Comparison of ENCODE assay signal across 37 mouse cellular contexts in the genomic region with DNA sequence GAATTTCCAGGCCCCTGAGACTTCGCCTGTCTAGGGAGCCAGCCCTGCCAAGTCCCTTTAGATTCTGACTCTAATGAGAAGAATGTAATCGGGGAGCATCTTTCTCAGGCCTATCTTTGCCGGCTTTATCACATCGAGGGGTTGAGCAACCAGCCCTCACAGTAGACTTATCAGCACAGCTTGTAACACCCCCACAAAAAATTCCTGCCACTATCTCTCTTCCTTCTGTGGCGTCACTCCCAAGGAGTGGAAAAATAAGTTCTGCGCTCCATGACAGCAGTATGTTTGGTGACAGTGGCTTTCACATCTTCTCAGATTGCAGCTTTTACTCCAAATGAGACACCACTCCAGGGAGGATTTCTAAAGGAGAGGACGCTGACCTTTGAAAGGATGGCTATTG. TPM values are rescaled to one million over a fixed set of nuclear protein-coding genes. Genes with fewer than 3 reads are reported as not detected.
DNase-seq lines count a peak whose midpoint lies in the region.
"Had no signal": no experiment of that assay in that cellular context is flagged by ENCODE, and none has a peak within 500 bp of the region (broad histone marks: within the 10 kb centered on the region; RNA-seq: fewer than 3 reads in every experiment).

No protein-coding gene starts in this region.

- DNase-seq in frontal cortex, adult 2 months (ENCODE audit: extremely low spot score in 1 of 2, low spot score in 1 of 2), result peak; percentile 28 to 73
- DNase-seq in frontal cortex, postnatal 25 days (ENCODE audit: low spot score in 2 of 2), result no peak
- peak; percentile 37 to 48 for DNase-seq in layer of hippocampus, adult 8-10 months (ENCODE audit: low spot score in 2 of 2)
- DNase-seq in layer of hippocampus, adult 9-10 months (ENCODE audit: low spot score), result no peak
- peak; percentile 68 for DNase-seq in right cerebral cortex, adult 18-20 months
- no peak for DNase-seq in right cerebral cortex, postnatal 25 days
- DNase-seq in telencephalon, adult 2 months (ENCODE audit: low read depth, low spot score), result peak; percentile 63
- DNase-seq in gastrocnemius, adult 18-20 months (ENCODE audit: low spot score), result no peak
- DNase-seq: adrenal gland, adult 2 months; adrenal gland, postnatal 14 days; cerebellum, adult 11-12 months; cerebellum, adult 8-10 months; cerebellum, postnatal 10 days; cerebellum, postnatal 36 days; embryo, embryonic 11 days; gastrocnemius, postnatal 10 days; gastrocnemius, postnatal 36 days; heart, adult 2 months; heart, postnatal 14 days; heart, postnatal 4 days had no signal

RNA-seq across cellular contexts. Expression of a gene that starts 2.8 kb away (rescaled TPM):
- polyA plus RNA-seq in frontal cortex, adult 2 months (2012; rRNA removed), result 5.6 and 9.1 TPM in 2 replicates
- total RNA-seq in layer of hippocampus, adult 8-10 months (2022), result 10 to 100 TPM; 12.2 to 16.2 (median 14.6) TPM
- not detected for total RNA-seq in gastrocnemius, adult 18-20 months (2021)
- total RNA-seq: adrenal gland, adult 2 months; adrenal gland, postnatal 14 days; adrenal gland, postnatal 4 days; gastrocnemius, postnatal 10 days; gastrocnemius, postnatal 36 days; granulocyte monocyte progenitor cell, adult 5-6 weeks; heart, postnatal 14 days; heart, postnatal 4 days; MEL had no signal
- polyA plus RNA-seq: adrenal gland, adult 2 months; C2C12; CD4-positive, CD25-positive, alpha-beta regulatory T cell, adult 4 months; erythroblast, embryonic 14.5 days; heart, adult 2 months; heart, embryonic 13.5 days; hindbrain, embryonic 11.5 days had no signal

RNA-seq across cellular contexts. Expression of a gene that starts 16.2 kb away (rescaled TPM):
- polyA plus RNA-seq in frontal cortex, adult 2 months (2012; rRNA removed), result 3.8 and 5.4 TPM in 2 replicates
- total RNA-seq in layer of hippocampus, adult 8-10 months (2022), result 1 to 10 TPM; 2.3 to 4.2 (median 3.6) TPM
- not detected for total RNA-seq in gastrocnemius, adult 18-20 months (2021)
- total RNA-seq: gastrocnemius, postnatal 10 days; gastrocnemius, postnatal 36 days; granulocyte monocyte progenitor cell, adult 5-6 weeks; heart, adult 2 months; heart, postnatal 4 days; MEL had no signal
- polyA plus RNA-seq: C2C12; CD4-positive, CD25-positive, alpha-beta regulatory T cell, adult 4 months; erythroblast, embryonic 14.5 days had no signal

RNA-seq across cellular contexts. Expression of a gene that starts 26.0 kb away (rescaled TPM):
- not detected in 2 replicates for polyA plus RNA-seq in frontal cortex, adult 2 months (2012; rRNA removed)
- total RNA-seq in layer of hippocampus, adult 8-10 months (2022), result not detected
- not detected for total RNA-seq in gastrocnemius, adult 18-20 months (2021)
- total RNA-seq: adrenal gland, adult 2 months; adrenal gland, postnatal 14 days; adrenal gland, postnatal 4 days; gastrocnemius, postnatal 10 days; gastrocnemius, postnatal 36 days; granulocyte monocyte progenitor cell, adult 5-6 weeks; heart, adult 2 months; heart, postnatal 14 days; heart, postnatal 4 days; MEL had no signal
- polyA plus RNA-seq: adrenal gland, adult 2 months; brain, embryonic 14.5 days; C2C12; CD4-positive, CD25-positive, alpha-beta regulatory T cell, adult 4 months; cortical plate, adult 2 months; embryonic facial prominence, embryonic 10.5 days; erythroblast, embryonic 14.5 days; forebrain, embryonic 13.5 days; forebrain, embryonic 16.5 days; heart, adult 2 months; heart, embryonic 10.5 days; heart, embryonic 13.5 days; heart, embryonic 16.5 days; hindbrain, embryonic 11.5 days; hindbrain, embryonic 14.5 days; hindbrain, postnatal 0 days had no signal

RNA-seq across cellular contexts. Expression of a gene that starts 48.8 kb away (rescaled TPM):
- 0.02 TPM in 1 of 2 replicates, not detected in the other for polyA plus RNA-seq in frontal cortex, adult 2 months (2012; rRNA removed)
- total RNA-seq in layer of hippocampus, adult 8-10 months (2022), result 1 to 10 TPM; 6.2 to 8.9 (median 7.9) TPM
- not detected for total RNA-seq in gastrocnemius, adult 18-20 months (2021)
- total RNA-seq: adrenal gland, adult 2 months; adrenal gland, postnatal 14 days; adrenal gland, postnatal 4 days; gastrocnemius, postnatal 10 days; gastrocnemius, postnatal 36 days; granulocyte monocyte progenitor cell, adult 5-6 weeks; heart, adult 2 months; heart, postnatal 14 days; heart, postnatal 4 days; MEL had no signal
- polyA plus RNA-seq: adrenal gland, adult 2 months; brain, embryonic 14.5 days; C2C12; CD4-positive, CD25-positive, alpha-beta regulatory T cell, adult 4 months; embryonic facial prominence, embryonic 10.5 days; erythroblast, embryonic 14.5 days; forebrain, embryonic 13.5 days; heart, adult 2 months; heart, embryonic 10.5 days; heart, embryonic 13.5 days; heart, embryonic 16.5 days; hindbrain, embryonic 11.5 days; hindbrain, embryonic 14.5 days had no signal

RNA-seq across cellular contexts. Expression of a gene that starts 57.8 kb away (rescaled TPM):
- not detected in 2 replicates for polyA plus RNA-seq in frontal cortex, adult 2 months (2012; rRNA removed)
- not detected for total RNA-seq in layer of hippocampus, adult 8-10 months (2022)
- total RNA-seq in gastrocnemius, adult 18-20 months (2021), result not detected
- total RNA-seq: adrenal gland, adult 2 months; adrenal gland, postnatal 14 days; adrenal gland, postnatal 4 days; granulocyte monocyte progenitor cell, adult 5-6 weeks; heart, adult 2 months; heart, postnatal 14 days; heart, postnatal 4 days; hindbrain, postnatal 0 days; MEL had no signal
- polyA plus RNA-seq: C2C12; CD4-positive, CD25-positive, alpha-beta regulatory T cell, adult 4 months; cortical plate, adult 2 months; embryonic facial prominence, embryonic 10.5 days; erythroblast, embryonic 14.5 days; forebrain, embryonic 13.5 days; forebrain, embryonic 16.5 days; heart, embryonic 10.5 days; hindbrain, embryonic 11.5 days; hindbrain, embryonic 14.5 days; hindbrain, postnatal 0 days had no signal

Comparison
In these comparisons a context has a peak if more than half of its experiments do, and no peak if none do; other contexts are left out.
1. DNase-seq: peak in frontal cortex, adult 2 months (2 of 2), layer of hippocampus, adult 8-10 months (2 of 2), right cerebral cortex, adult 18-20 months (single experiment) and telencephalon, adult 2 months (single experiment); none in frontal cortex, postnatal 25 days (0 of 2), layer of hippocampus, adult 9-10 months (single experiment), right cerebral cortex, postnatal 25 days (single experiment) and gastrocnemius, adult 18-20 months (single experiment).
2. RNA of a gene that starts 2.8 kb away (total RNA-seq): 12.2 to 16.2 TPM in layer of hippocampus, adult 8-10 months; not detected in gastrocnemius, adult 18-20 months; every median in the first group is over 10 times any median in the second.